Mouse (Mus musculus) myocyte (in vitro differentiated cells): ENCODE measurements around the gene Kif20b.

ENCODE experiments used
- CEBPB ChIP-seq: IDR thresholded peaks from 2 replicates; pipeline ENCODE4 v1.6.1; 2011; ENCODE audit warnings: mild to moderate bottlenecking, moderate library complexity; ENCODE audit not compliant: poor library complexity, insufficient read depth, severe bottlenecking
- E2F4 ChIP-seq: IDR thresholded peaks from one replicate; pipeline ENCODE4 v1.6.1; 2011; ENCODE audit warnings: mild to moderate bottlenecking, control low read depth, moderate library complexity; ENCODE audit not compliant: insufficient read depth
- MAX ChIP-seq: IDR thresholded peaks from one replicate; pipeline ENCODE4 v1.6.1; 2011; ENCODE audit warnings: low read depth, mild to moderate bottlenecking, control low read depth
- MYOD1 ChIP-seq, 3 experiments: IDR thresholded peaks; one replicate each; pipeline ENCODE4 v1.6.1; 2011; ENCODE audit warnings: control low read depth in 2 of 3, low read depth in 2 of 3, mild to moderate bottlenecking in 2 of 3, moderate library complexity in 1 of 3; ENCODE audit not compliant: insufficient read length in 2 of 3, control insufficient read depth in 1 of 3
- MYOG ChIP-seq, 3 experiments: IDR thresholded peaks; one replicate each; pipeline ENCODE4 v1.6.1; 2011; ENCODE audit warnings: control low read depth in 2 of 3, low read depth in 2 of 3, mild to moderate bottlenecking in 2 of 3; ENCODE audit not compliant: insufficient read length in 2 of 3, control insufficient read depth in 1 of 3, insufficient read depth in 1 of 3
- POLR2A ChIP-seq: IDR thresholded peaks from one replicate; pipeline ENCODE4 v1.6.1; 2011; ENCODE audit warnings: low read depth, mild to moderate bottlenecking, control low read depth, moderate library complexity; ENCODE audit not compliant: insufficient read length
- POLR2AphosphoS2 ChIP-seq: IDR thresholded peaks from one replicate; pipeline ENCODE4 v1.6.1; 2011; ENCODE audit warnings: low read depth, control low read depth; ENCODE audit not compliant: insufficient read length
- REST ChIP-seq: IDR thresholded peaks from one replicate; pipeline ENCODE4 v1.6.1; 2011; ENCODE audit warnings: mild to moderate bottlenecking, control low read depth, moderate library complexity; ENCODE audit not compliant: insufficient read depth, insufficient read length
- TCF12 ChIP-seq: IDR thresholded peaks from one replicate; pipeline ENCODE4 v1.6.1; 2011; ENCODE audit warnings: mild to moderate bottlenecking, control low read depth; ENCODE audit not compliant: poor library complexity, insufficient read depth, severe bottlenecking
- TCF3 ChIP-seq: IDR thresholded peaks from one replicate; pipeline ENCODE4 v1.6.1; 2011; ENCODE audit warnings: low read depth, control low read depth; ENCODE audit not compliant: insufficient read length
- USF1 ChIP-seq: IDR thresholded peaks from one replicate; pipeline ENCODE4 v1.6.1; 2011; ENCODE audit warnings: low read depth, mild to moderate bottlenecking, control low read depth, moderate library complexity

DNA sequence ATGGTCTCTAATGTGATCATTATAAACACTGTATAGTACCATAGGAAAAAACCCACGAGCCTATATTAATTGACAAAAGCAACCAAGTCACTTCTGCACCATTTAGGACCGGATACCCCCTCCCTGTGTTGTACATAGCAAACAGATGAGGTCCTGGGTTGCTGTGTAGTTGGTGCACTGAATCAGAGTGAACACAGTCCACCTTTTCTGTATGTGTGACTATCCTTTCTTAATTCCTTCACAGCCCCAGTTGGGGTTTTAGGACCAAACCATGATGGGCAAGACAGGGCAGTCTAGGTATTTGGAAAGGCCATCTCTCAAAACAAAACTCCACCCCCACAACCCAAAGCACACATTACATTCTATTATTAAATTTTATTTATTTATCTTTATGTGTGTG is 20.4 kb upstream of the Kif20b start:
- TF ChIP-seq POLR2A = no peak
- TF ChIP-seq USF1 = no peak
- TF ChIP-seq E2F4 = no peak
- TF ChIP-seq TCF3 = no peak
- no peak for TF ChIP-seq CEBPB
- no peak for TF ChIP-seq TCF12
- TF ChIP-seq MYOD1 (IDR thresholded peaks at IDR 0.05; ENCODE audit: control insufficient read depth in 1 of 3, insufficient read length in 2 of 3, low read depth in 2 of 3) = no peak
- TF ChIP-seq REST = no peak
- no peak for TF ChIP-seq MYOG (IDR thresholded peaks at IDR 0.05; ENCODE audit: control insufficient read depth in 1 of 3, insufficient read depth in 1 of 3, insufficient read length in 2 of 3, low read depth in 2 of 3)
- TF ChIP-seq MAX = no peak
- no peak for TF ChIP-seq POLR2AphosphoS2
